Mouse (Mus musculus) large intestine, adult 2 months (tissue): ENCODE measurements around the gene Gli3. TPM values are rescaled to one million over a fixed set of nuclear protein-coding genes. Genes with fewer than 3 reads are reported as not detected.

Experiments used
- DNase-seq: peaks from one replicate; pipeline ENCODE4 v3.0.0-alpha.2; 2012; ENCODE audit warnings: low read depth, low spot score
- WGBS: fragments of 180-500 bp; shearing (Covaris S2); methylation state at CpG from one replicate; pipeline ENCODE4 v1.1.7; 2018; 5-methylcytosine and 5-hydroxymethylcytosine counted together
- polyA plus RNA-seq: library from polyadenylated mRNA; depleted of rRNA; stranded (reverse); fragments of >200 nt; gene quantifications from 2 replicates; pipeline ENCODE4 v1.2.3, GENCODE M21; 2012; rRNA removed

The Gli3 gene
- 0.78 and 1.1 TPM in 2 replicates for polyA plus RNA-seq

- DNase-seq, result no peak
- 2% methylated on average over 63 of the region's 76 CpGs for WGBS
Observed at GRCm38 (mm10) chr13:15462830-15463491, at the start of gene Gli3. Gene Gli3 (plus strand): TSS chr13:15463235.

- WGBS, result 43% methylated on average over 10 of the region's 10 CpGs
- no peak for DNase-seq
Observed at GRCm38 (mm10) chr13:15421182-15421750, 41.8 kb upstream of the Gli3 start.

- WGBS, result 64% methylated on average over 4 of the region's 4 CpGs
Observed at GRCm38 (mm10) chr13:15442002-15442401, 21.0 kb upstream of the Gli3 start.

GRCm38 (mm10) chr13:15444312-15444711 is 18.7 kb upstream of the Gli3 start:
- 50% methylated on average over 4 of the region's 4 CpGs for WGBS
- DNase-seq, result no peak

More at GRCm38 (mm10) chr13:15442002-15442401, 21.0 kb upstream of the Gli3 start:
- DNase-seq, result no peak

- 86% methylated on average over 2 of the region's 2 CpGs for whole genome bisulfite sequencing
- no peak for DNase-seq
Observed at GRCm38 (mm10) chr13:15445591-15445990, 17.4 kb upstream of the Gli3 start.

GRCm38 (mm10) chr13:15446004-15446403 is 17.0 kb upstream of the Gli3 start:
- WGBS, result 81% methylated on average over 8 of the region's 8 CpGs
- no peak for DNase-seq

- WGBS, result 70% methylated on average over 7 of the region's 7 CpGs
- no peak for DNase-seq
Observed at GRCm38 (mm10) chr13:15446782-15447564, 16.1 kb upstream of the Gli3 start.

GRCm38 (mm10) chr13:15450941-15451340 is 12.1 kb upstream of the Gli3 start:
- DNase-seq, result no peak
- WGBS, result 54% methylated on average over 2 of the region's 2 CpGs

GRCm38 (mm10) chr13:15457841-15458240 is 5.2 kb upstream of the Gli3 start:
- WGBS, result 73% methylated on average over 5 of the region's 5 CpGs
- no peak for DNase-seq

- no peak for DNase-seq
- WGBS, result 35% methylated on average over 7 of the region's 7 CpGs
Observed at GRCm38 (mm10) chr13:15461926-15462325, 1.1 kb upstream of the Gli3 start.

GRCm38 (mm10) chr13:15463492-15464080 is 551 bp downstream of the Gli3 start:
- 2% methylated on average over 67 of the region's 70 CpGs for WGBS

GRCm38 (mm10) chr13:15464081-15464526 is 1.1 kb downstream of the Gli3 start:
- no peak for DNase-seq
- 2% methylated on average over 51 of the region's 51 CpGs for WGBS

More at GRCm38 (mm10) chr13:15463492-15464080, 551 bp downstream of the Gli3 start:
- no peak for DNase-seq

- DNase-seq, result no peak
- 26% methylated on average over 11 of the region's 11 CpGs for WGBS
Observed at GRCm38 (mm10) chr13:15464741-15465250, 1.8 kb downstream of the Gli3 start.

- 59% methylated on average over 6 of the region's 6 CpGs for WGBS
- DNase-seq, result no peak
Observed at GRCm38 (mm10) chr13:15466496-15466895, 3.5 kb downstream of the Gli3 start.

- no peak for DNase-seq
- 64% methylated on average over 3 of the region's 3 CpGs for WGBS
Observed at GRCm38 (mm10) chr13:15467409-15467808, 4.4 kb downstream of the Gli3 start.

- no peak for DNase-seq
- WGBS, result 48% methylated on average over 4 of the region's 4 CpGs
Observed at GRCm38 (mm10) chr13:15468421-15468820, 5.4 kb downstream of the Gli3 start.

GRCm38 (mm10) chr13:15470056-15470455 is 7.0 kb downstream of the Gli3 start:
- DNase-seq, result no peak
- 88% methylated on average over 3 of the region's 3 CpGs for WGBS

GRCm38 (mm10) chr13:15472712-15473111 is 9.7 kb downstream of the Gli3 start:
- 49% methylated on average over 3 of the region's 3 CpGs for WGBS
- no peak for DNase-seq

- no peak for DNase-seq
- WGBS, result 46% methylated on average over 2 of the region's 2 CpGs
Observed at GRCm38 (mm10) chr13:15474393-15474792, 11.4 kb downstream of the Gli3 start.
